Mouse (Mus musculus) midbrain, embryonic 16.5 days (tissue): ENCODE results near the gene Taf6l. TPM values are rescaled to one million over a fixed set of nuclear protein-coding genes. Genes with fewer than 3 reads are reported as not detected.
"Not testable (repeated sequence)": the region's sequence is repeated elsewhere in the genome, so short reads cannot be mapped to it uniquely, and the experiment has no call there.

Source experiments
- ATAC-seq: fragments of 200-750 bp; cut with Nextera tagmentation; 2 replicates; pipeline ENCODE4 v1.8.0; 2017; ENCODE audit warnings: moderate TSS enrichment
- H3K27ac ChIP-seq: fragments of 300-500 bp; sonication (generic); 2 replicates; pipeline ENCODE4 v1.5.1; 2014; ENCODE audit warnings: mild to moderate bottlenecking, low read length, mixed read lengths
- H3K27me3 ChIP-seq: fragments of 300-500 bp; sonication (generic); 2 replicates; pipeline ENCODE4 v1.6.1; 2014; ENCODE audit warnings: low read depth, low read length, mixed read lengths; ENCODE audit not compliant: control insufficient read depth, insufficient read depth
- H3K36me3 ChIP-seq: fragments of 300-500 bp; sonication (generic); 2 replicates; pipeline ENCODE4 v1.6.1; 2014; ENCODE audit warnings: mild to moderate bottlenecking, low read length, moderate library complexity, mixed read lengths; ENCODE audit not compliant: control insufficient read depth, insufficient read depth
- H3K4me1 ChIP-seq: fragments of 300-500 bp; sonication (generic); 2 replicates; pipeline ENCODE4 v1.6.1; 2014; ENCODE audit warnings: mild to moderate bottlenecking, low read length, mixed read lengths; ENCODE audit not compliant: control insufficient read depth, insufficient read depth
- H3K4me2 ChIP-seq: fragments of 300-500 bp; sonication (generic); 2 replicates; pipeline ENCODE4 v1.6.1; 2014; ENCODE audit warnings: mild to moderate bottlenecking, low read length, mixed read lengths
- H3K4me3 ChIP-seq: fragments of 300-500 bp; sonication (generic); 2 replicates; pipeline ENCODE4 v1.5.1; 2014; ENCODE audit warnings: low read depth, mild to moderate bottlenecking, low read length, moderate library complexity, mixed read lengths
- H3K9ac ChIP-seq: fragments of 300-500 bp; sonication (generic); 2 replicates; pipeline ENCODE4 v1.6.1; 2014; ENCODE audit warnings: low read depth, low read length, mixed read lengths
- H3K9me3 ChIP-seq: fragments of 300-500 bp; sonication (generic); replicated peaks from 2 replicates; pipeline ENCODE4 v1.6.1; 2014; ENCODE audit warnings: mild to moderate bottlenecking, low read length, mixed read lengths; ENCODE audit not compliant: control insufficient read depth, poor library complexity, severe bottlenecking
- WGBS: fragments of 180-500 bp; shearing (Covaris S2); extraction: QIAGEN DNeasy Blood & Tissue Kit; methylation state at CpG from one replicate; pipeline ENCODE4 v1.1.7; 2014; 5-methylcytosine and 5-hydroxymethylcytosine counted together
- microRNA-seq: library from miRNA; unstranded; fragments of <30 nt; microRNA quantifications from one replicate; pipeline ENCODE4, GENCODE M21; 2017
- polyA plus RNA-seq: library from polyadenylated mRNA; unstranded; fragments of >200 nt; fragmentation: Nextera tagmentation; extraction: Ambion mirVana; gene quantifications from 2 replicates; pipeline ENCODE4 v1.2.1, GENCODE M21; 2015

Taf6l gene
- polyA plus RNA-seq, 1 experiment from 2014 or later = 32.9 TPM

DNA sequence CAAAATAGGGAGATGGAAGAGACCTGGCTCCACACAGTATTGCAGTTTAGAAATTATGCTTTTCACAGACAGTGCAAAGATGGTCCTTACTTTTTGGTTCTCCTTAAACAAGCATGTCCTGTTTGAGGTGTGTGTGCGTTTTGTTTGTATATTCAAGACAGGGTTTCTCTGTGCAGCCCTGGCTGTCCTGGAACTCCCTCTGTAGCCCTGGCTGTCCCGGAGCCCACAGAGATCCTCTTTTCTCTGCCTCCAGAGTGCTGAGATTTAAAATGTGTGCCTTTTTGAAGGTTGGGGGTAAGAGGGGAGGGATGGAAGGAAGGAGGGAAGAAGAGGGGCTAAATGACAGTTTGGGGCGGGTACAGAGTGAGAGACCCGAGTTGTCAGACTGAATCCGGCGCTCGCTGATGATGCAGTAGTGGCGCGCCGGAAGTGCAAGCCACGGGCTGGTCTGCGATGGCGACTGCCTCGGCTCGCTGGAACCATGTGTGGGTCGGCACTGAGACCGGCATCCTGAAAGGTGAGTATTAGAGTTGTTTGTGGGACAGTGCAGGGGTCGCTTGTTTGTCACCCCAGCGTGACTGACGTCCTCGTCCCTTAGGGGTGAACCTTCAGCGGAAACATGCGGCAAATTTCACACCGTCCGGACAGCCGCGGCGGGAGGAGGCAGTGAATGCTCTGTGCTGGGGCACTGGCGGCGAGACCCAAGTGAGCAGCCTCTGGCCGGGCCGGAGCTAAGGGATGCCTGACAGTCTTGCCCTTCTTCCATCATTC lies 50.6 kb downstream of the Taf6l start, which contains the start of gene Wdr74:
Wdr74 (plus strand) TSS at position 439 of the 771 bp plus-strand sequence.
- Histone ChIP-seq H3K36me3 (peaks cover 9% of the 10 kb centered on the region), H3K9me3 (no peaks in the 10 kb centered on the region), H3K4me3 (peak within 1 kb of the TSS; percentile 71), H3K4me1 (peaks cover 19% of the 10 kb centered on the region), H3K27me3 (no peaks in the 10 kb centered on the region), H3K27ac (peak within 1 kb of the TSS; percentile 83), H3K9ac (peak within 1 kb of the TSS; percentile 72), H3K4me2 (peak within 1 kb of the TSS; percentile 98)
- ATAC-seq = peak; percentile 94
- WGBS = under 1% methylated on average over 32 of the region's 32 CpGs

DNA sequence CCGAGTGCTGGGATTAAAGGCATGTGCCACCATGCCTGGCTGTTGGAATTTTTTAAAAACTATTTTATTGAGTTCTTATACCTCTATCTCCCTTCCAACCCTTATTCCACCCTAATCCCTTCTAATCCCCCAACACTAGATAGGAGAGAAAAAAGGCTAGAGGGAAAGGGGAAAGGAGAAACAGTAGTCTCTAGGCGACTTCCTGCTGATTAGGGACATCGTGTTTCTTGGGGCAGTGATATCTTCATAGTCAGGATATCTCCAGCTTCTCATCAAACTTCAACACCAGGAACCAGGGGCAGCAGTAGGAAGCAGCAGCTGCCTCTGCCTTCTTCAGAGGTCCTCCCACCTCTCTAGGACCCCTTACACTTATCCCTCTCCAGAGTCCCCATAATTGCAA lies 51.9 kb downstream of the Taf6l start:
- Histone ChIP-seq H3K4me2 (no peak overlapping the region), H3K27ac (no peak overlapping the region), H3K27me3 (no peaks in the 10 kb centered on the region), H3K4me1 (peaks cover 17% of the 10 kb centered on the region), H3K4me3 (no peak overlapping the region), H3K36me3 (peaks cover 5% of the 10 kb centered on the region; the same call in 1 of the 2 replicates), H3K9me3 (no peaks in the 10 kb centered on the region), H3K9ac (no peak overlapping the region)
- WGBS = 72% methylated on average over 3 of the region's 3 CpGs
- ATAC-seq = no peak

DNA sequence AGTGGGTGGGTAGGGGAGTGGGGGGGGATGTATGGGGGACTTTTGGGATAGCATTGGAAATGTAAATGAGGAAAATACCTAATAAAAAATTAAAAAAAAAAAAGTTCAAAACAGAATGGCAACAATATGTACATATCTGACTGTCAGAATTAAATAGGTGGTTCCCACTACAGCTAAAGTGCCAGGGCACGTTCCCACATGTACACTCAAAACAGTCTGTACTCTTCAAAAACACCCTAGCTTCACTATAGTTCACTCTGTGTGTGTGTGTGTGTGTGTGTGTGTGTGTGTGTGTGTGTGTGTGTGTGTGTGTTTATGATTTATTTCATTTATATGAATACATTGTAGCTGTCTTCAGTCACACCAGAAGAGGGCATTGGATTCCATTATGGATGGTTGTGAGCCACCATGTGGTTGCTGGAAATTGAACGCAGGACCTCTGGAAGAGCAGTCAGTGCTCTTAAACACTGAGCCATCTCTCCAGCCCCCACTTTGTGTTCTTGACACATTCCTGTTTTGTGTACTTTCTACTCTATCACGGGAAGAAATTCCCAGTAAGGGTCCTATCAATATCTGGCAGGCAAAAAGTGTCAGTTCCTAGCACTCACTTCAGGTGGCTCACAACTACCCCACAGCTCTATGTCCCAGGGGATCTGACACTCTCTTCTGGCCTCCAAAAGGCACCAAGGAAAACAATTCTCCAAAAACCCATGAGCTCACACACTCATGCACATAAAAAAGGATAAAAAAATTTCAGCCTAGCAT lies 57.7 kb downstream of the Taf6l start:
- 49% methylated on average over 3 of the region's 3 CpGs for WGBS
- H3K4me3 ChIP-seq, H3K27ac ChIP-seq, H3K9me3 ChIP-seq, H3K4me2 ChIP-seq, ATAC-seq, H3K27me3 ChIP-seq, H3K9ac ChIP-seq: not testable (repeated sequence)
- Histone ChIP-seq H3K36me3 (peaks cover 19% of the 10 kb centered on the region), H3K4me1 (peaks cover 15% of the 10 kb centered on the region)

DNA sequence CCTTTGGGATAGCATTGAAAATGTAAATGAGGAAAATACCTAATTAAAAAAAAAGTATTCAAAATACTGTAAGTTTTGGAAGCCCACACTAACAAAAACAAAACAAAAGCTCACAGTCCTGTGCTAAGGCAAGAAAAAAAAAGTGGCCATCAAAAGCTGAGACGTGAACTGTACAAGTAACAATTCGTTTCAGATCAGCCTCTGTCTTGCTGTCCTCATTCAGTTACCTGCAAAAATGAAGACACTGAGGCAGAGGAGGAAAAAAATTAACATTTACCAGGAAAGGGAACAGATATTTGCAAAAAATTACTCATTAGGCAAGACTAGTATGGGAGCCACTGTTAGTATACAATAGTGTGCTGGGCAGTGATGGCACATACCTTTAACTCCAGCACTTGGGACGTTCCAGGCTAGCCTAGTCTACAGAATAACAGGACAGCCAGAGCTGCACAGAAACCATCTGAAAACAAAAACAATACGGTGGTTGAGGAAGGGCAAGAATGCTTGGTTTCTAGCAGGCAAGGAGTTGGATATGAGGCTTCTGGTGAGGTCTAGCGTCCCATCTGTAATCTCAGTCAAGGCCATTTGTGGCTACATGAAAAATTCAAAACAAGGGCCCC lies 58.6 kb downstream of the Taf6l start:
- WGBS = 31% methylated on average over 5 of the region's 5 CpGs
- ATAC-seq = no peak
- no peak overlapping the region for H3K9ac ChIP-seq

GRCm38 (mm10) chr19:8726609-8727390 lies 59.4 kb downstream of the Taf6l start:
- ATAC-seq = no peak
- peaks cover 19% of the 10 kb centered on the region for H3K36me3 ChIP-seq
- 24% methylated on average over 3 of the region's 3 CpGs for WGBS
- no peak overlapping the region for H3K27ac ChIP-seq
- H3K4me2 ChIP-seq = no peak overlapping the region
- H3K27me3 ChIP-seq = no peaks in the 10 kb centered on the region
- no peak overlapping the region for H3K4me3 ChIP-seq
- H3K9ac ChIP-seq = no peak overlapping the region
- H3K4me1 ChIP-seq = peaks cover 21% of the 10 kb centered on the region
- no peaks in the 10 kb centered on the region for H3K9me3 ChIP-seq

More for the DNA sequence above, 58.6 kb downstream of the Taf6l start:
- Histone ChIP-seq H3K9me3 (no peaks in the 10 kb centered on the region), H3K4me1 (peaks cover 15% of the 10 kb centered on the region), H3K4me3 (no peak overlapping the region), H3K27ac (no peak overlapping the region), H3K4me2 (no peak overlapping the region), H3K27me3 (no peaks in the 10 kb centered on the region), H3K36me3 (peaks cover 19% of the 10 kb centered on the region)

DNA sequence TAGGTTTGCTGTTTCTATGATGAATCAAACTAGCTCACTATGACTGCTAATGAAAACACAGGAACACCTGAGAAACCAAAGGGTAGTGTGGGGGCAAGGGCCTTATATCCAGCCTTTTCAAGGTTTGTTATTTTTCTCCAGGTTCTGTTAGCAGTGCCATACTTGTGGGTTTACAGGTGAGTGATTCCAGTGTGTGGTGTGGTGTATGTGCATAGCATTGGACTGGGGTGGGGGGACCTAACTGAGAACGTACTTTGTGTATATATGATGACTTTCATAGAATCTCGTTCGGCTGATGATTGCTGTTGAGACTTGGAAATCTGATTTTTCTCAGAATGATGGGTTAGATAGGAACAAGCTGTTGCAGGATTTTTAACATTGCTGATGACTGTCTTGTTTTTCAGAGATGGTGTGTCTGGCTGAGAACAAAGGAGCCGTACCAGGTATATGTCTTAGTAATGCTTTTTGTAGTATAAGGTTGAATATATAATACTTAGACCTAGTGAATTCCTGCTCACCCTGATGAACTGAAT lies 61.1 kb downstream of the Taf6l start:
- peak overlapping the region; percentile 87 for H3K4me2 ChIP-seq
- H3K4me3 ChIP-seq = no peak overlapping the region; the same call in 1 of the 2 replicates
- H3K9me3 ChIP-seq = no peaks in the 10 kb centered on the region
- ATAC-seq = no peak
- peaks cover 30% of the 10 kb centered on the region for H3K4me1 ChIP-seq
- no peak overlapping the region for H3K27ac ChIP-seq
- H3K36me3 ChIP-seq = peaks cover 19% of the 10 kb centered on the region
- 0 out of 2 replicates have a peak overlapping the region, but pooled peaks have one; percentile 7 for H3K9ac ChIP-seq
- no peaks in the 10 kb centered on the region for H3K27me3 ChIP-seq
- 51% methylated on average over 4 of the region's 4 CpGs for WGBS

Small RNAs within 50 kb of the gene (microRNA-seq; reads per million reads assigned to microRNA genes)
- gene Mir6992 = not detected

Other genes with a start within 250 kb of the Taf6l start
- 11.7 and 13.6 TPM in 2 replicates for gene Slc22a8, start 195.2 kb downstream of the Taf6l start, polyA plus RNA-seq
- gene Slc22a6, start 168.4 kb downstream of the Taf6l start, polyA plus RNA-seq = 9.2 and 10.0 TPM in 2 replicates
- 0.53 and 0.65 TPM in 2 replicates for gene Chrm1, start 122.6 kb downstream of the Taf6l start, polyA plus RNA-seq
- 176 and 182 TPM in 2 replicates for gene Slc3a2, start 63.0 kb downstream of the Taf6l start, polyA plus RNA-seq
- 93.1 and 95.9 TPM in 2 replicates for gene Wdr74, start 50.6 kb downstream of the Taf6l start, polyA plus RNA-seq
- 1.2 and 1.8 TPM in 2 replicates for gene 1700092M07Rik, start 45.7 kb downstream of the Taf6l start, polyA plus RNA-seq
- 122 and 123 TPM in 2 replicates for gene Stx5a, start 45.0 kb downstream of the Taf6l start, polyA plus RNA-seq
- gene Nxf1, start 29.3 kb downstream of the Taf6l start, polyA plus RNA-seq = 146 and 169 TPM in 2 replicates
- 195 and 202 TPM in 2 replicates for gene Tmem223, start 15.4 kb downstream of the Taf6l start, polyA plus RNA-seq
- 26.4 and 26.6 TPM in 2 replicates for gene Tmem179b, start 11.9 kb downstream of the Taf6l start, polyA plus RNA-seq
- 136 and 140 TPM in 2 replicates for gene Polr2g, start 12.2 kb upstream of the Taf6l start, polyA plus RNA-seq
- gene Zbtb3, start 16.1 kb upstream of the Taf6l start, polyA plus RNA-seq = 7.6 and 8.9 TPM in 2 replicates
- gene Ttc9c, start 32.9 kb upstream of the Taf6l start, polyA plus RNA-seq = 55.0 and 61.6 TPM in 2 replicates
- 5.3 and 6.2 TPM in 2 replicates for gene Hnrnpul2, start 33.6 kb upstream of the Taf6l start, polyA plus RNA-seq
- not detected in 2 replicates for gene AC129217.1, start 43.4 kb upstream of the Taf6l start, polyA plus RNA-seq
- 101 and 105 TPM in 2 replicates for gene Bscl2, start 51.0 kb upstream of the Taf6l start, polyA plus RNA-seq
- 477 and 539 TPM in 2 replicates for gene Gng3, start 52.8 kb upstream of the Taf6l start, polyA plus RNA-seq
- gene Lrrn4cl, start 64.4 kb upstream of the Taf6l start, polyA plus RNA-seq = 0.62 and 0.92 TPM in 2 replicates
- 130 and 142 TPM in 2 replicates for gene Ubxn1, start 85.1 kb upstream of the Taf6l start, polyA plus RNA-seq
- gene Uqcc3, start 94.5 kb upstream of the Taf6l start, polyA plus RNA-seq = 54.5 and 59.8 TPM in 2 replicates
- gene Lbhd1, start 97.3 kb upstream of the Taf6l start, polyA plus RNA-seq = 30.5 and 31.7 TPM in 2 replicates
- gene Gm49403, start 97.5 kb upstream of the Taf6l start, polyA plus RNA-seq = not detected in 2 replicates
- gene 1810009A15Rik, start 102.4 kb upstream of the Taf6l start, polyA plus RNA-seq = 35.4 and 39.2 TPM in 2 replicates
- 0.43 TPM in 1 of 2 replicates, not detected in the other for gene Gm49416, start 102.5 kb upstream of the Taf6l start, polyA plus RNA-seq
- gene Ints5, start 106.6 kb upstream of the Taf6l start, polyA plus RNA-seq = 29.2 and 30.9 TPM in 2 replicates
- gene Ganab, start 111.7 kb upstream of the Taf6l start, polyA plus RNA-seq = 76.8 and 84.0 TPM in 2 replicates
- gene B3gat3, start 134.0 kb upstream of the Taf6l start, polyA plus RNA-seq = 87.8 and 95.7 TPM in 2 replicates
- gene Rom1, start 142.9 kb upstream of the Taf6l start, polyA plus RNA-seq = 1.4 and 2.2 TPM in 2 replicates
- 8.6 and 9.1 TPM in 2 replicates for gene Eml3, start 143.1 kb upstream of the Taf6l start, polyA plus RNA-seq
- 108 and 121 TPM in 2 replicates for gene Mta2, start 155.5 kb upstream of the Taf6l start, polyA plus RNA-seq
- 25.6 and 26.2 TPM in 2 replicates for gene Tut1, start 167.4 kb upstream of the Taf6l start, polyA plus RNA-seq
- gene Eef1g, start 180.6 kb upstream of the Taf6l start, polyA plus RNA-seq = 283 and 293 TPM in 2 replicates
- 2.7 and 3.2 TPM in 2 replicates for gene Ahnak, start 202.9 kb upstream of the Taf6l start, polyA plus RNA-seq